Mouse (Mus musculus) layer of hippocampus, adult 2 months (tissue): Measurements from ENCODE around the gene Mdm2. TPM values are rescaled to one million over a fixed set of nuclear protein-coding genes. Genes with fewer than 3 reads are reported as not detected.
"Not testable (repeated sequence)": the region's sequence is repeated elsewhere in the genome, so short reads cannot be mapped to it uniquely, and the experiment has no call there.

Source experiments
- DNase-seq, 2 experiments: peaks; one replicate each; pipeline ENCODE4 v3.0.0; 2022; ENCODE audit warnings: low spot score in 2 of 2
- H3K27ac ChIP-seq: fragments of 200-600 bp; 2 replicates; pipeline ENCODE4 v1.8.1; 2022
- H3K4me3 ChIP-seq: fragments of 200-600 bp; 2 replicates; pipeline ENCODE4 v1.8.1; 2022; ENCODE audit warnings: mild to moderate bottlenecking
- CTCF ChIP-seq: fragments of 200-600 bp; conservative IDR thresholded peaks from 2 replicates; pipeline ENCODE4 v1.8.1; 2022; ENCODE audit warnings: antibody characterized with exemption, mild to moderate bottlenecking, moderate library complexity
- total RNA-seq, 2 experiments: library from RNA; stranded (reverse); gene quantifications; 2 replicates each; pipeline ENCODE4 v1.2.3; 2021

Gene Mdm2
- total RNA-seq, 2 experiments from 2014 or later, result 55.1 to 66.0 TPM

GRCm38 (mm10) chr10:117743182-117743581, 32.6 kb upstream of the Mdm2 start:
- DNase-seq, result no peak
- TF ChIP-seq CTCF, result no peak
- Histone ChIP-seq H3K4me3 (no peak overlapping the region), H3K27ac (no peak overlapping the region)

GRCm38 (mm10) chr10:117742618-117743017, 32.1 kb upstream of the Mdm2 start:
- no peak overlapping the region for H3K4me3 ChIP-seq
- no peak for TF ChIP-seq CTCF
- DNase-seq, result no peak

GRCm38 (mm10) chr10:117741698-117742475, 31.3 kb upstream of the Mdm2 start:
- H3K4me3 ChIP-seq, result no peak overlapping the region
- peak overlapping the region; percentile 18; the same call in 1 of the 2 replicates for H3K27ac ChIP-seq
- no peak for DNase-seq
- TF ChIP-seq CTCF, result no peak

More at GRCm38 (mm10) chr10:117742618-117743017, 32.1 kb upstream of the Mdm2 start:
- no peak overlapping the region for H3K27ac ChIP-seq

GRCm38 (mm10) chr10:117740921-117741320, 30.4 kb upstream of the Mdm2 start:
- Histone ChIP-seq H3K27ac (no peak overlapping the region), H3K4me3 (no peak overlapping the region)
- no peak for TF ChIP-seq CTCF
- no peak for DNase-seq

GRCm38 (mm10) chr10:117740171-117740570, 29.6 kb upstream of the Mdm2 start:
- no peak overlapping the region for H3K27ac ChIP-seq
- DNase-seq, result no peak
- TF ChIP-seq CTCF, result no peak

GRCm38 (mm10) chr10:117739648-117739948, 29.0 kb upstream of the Mdm2 start:
- no peak for DNase-seq
- Histone ChIP-seq H3K4me3 (no peak overlapping the region), H3K27ac (no peak overlapping the region)
- TF ChIP-seq CTCF, result no peak

More at GRCm38 (mm10) chr10:117740171-117740570, 29.6 kb upstream of the Mdm2 start:
- no peak overlapping the region for H3K4me3 ChIP-seq

- Histone ChIP-seq H3K27ac (no peak overlapping the region), H3K4me3 (no peak overlapping the region)
- DNase-seq, result no peak
- no peak for TF ChIP-seq CTCF
Measured at GRCm38 (mm10) chr10:117738928-117739647, 28.5 kb upstream of the Mdm2 start.

- Histone ChIP-seq H3K4me3 (no peak overlapping the region), H3K27ac (no peak overlapping the region)
- TF ChIP-seq CTCF, result no peak
- DNase-seq, result no peak
Measured at GRCm38 (mm10) chr10:117738140-117738921, 27.8 kb upstream of the Mdm2 start.

GRCm38 (mm10) chr10:117737498-117737897, 26.9 kb upstream of the Mdm2 start:
- not testable (repeated sequence) for H3K27ac ChIP-seq, H3K4me3 ChIP-seq, DNase-seq

- no peak for DNase-seq
- no peak overlapping the region for H3K27ac ChIP-seq
- TF ChIP-seq CTCF, result no peak
Measured at GRCm38 (mm10) chr10:117737075-117737474, 26.5 kb upstream of the Mdm2 start.

GRCm38 (mm10) chr10:117736573-117736972, 26.0 kb upstream of the Mdm2 start:
- no peak overlapping the region for H3K4me3 ChIP-seq
- no peak overlapping the region for H3K27ac ChIP-seq
- TF ChIP-seq CTCF, result no peak
- no peak for DNase-seq

More at GRCm38 (mm10) chr10:117737075-117737474, 26.5 kb upstream of the Mdm2 start:
- H3K4me3 ChIP-seq, result no peak overlapping the region

- not testable (repeated sequence) for DNase-seq, H3K4me3 ChIP-seq, H3K27ac ChIP-seq
Measured at GRCm38 (mm10) chr10:117735396-117735795, 24.8 kb upstream of the Mdm2 start.

- not testable (repeated sequence) for H3K4me3 ChIP-seq, DNase-seq, H3K27ac ChIP-seq
Measured at GRCm38 (mm10) chr10:117734104-117734852, 23.7 kb upstream of the Mdm2 start.

- H3K27ac ChIP-seq, DNase-seq, H3K4me3 ChIP-seq: not testable (repeated sequence)
Measured at GRCm38 (mm10) chr10:117733626-117734025, 23.1 kb upstream of the Mdm2 start.
